Mouse (Mus musculus) liver, adult (tissue): ENCODE measurements around the gene Krt82.
"Not testable (repeated sequence)": the region's sequence is repeated elsewhere in the genome, so short reads cannot be mapped to it uniquely, and the experiment has no call there.

ENCODE experiments used
- GATA4 ChIP-seq: IDR thresholded peaks from 2 replicates; pipeline ENCODE4 v1.6.1; 2014; ENCODE audit warnings: mild to moderate bottlenecking, low read length; ENCODE audit not compliant: insufficient replicate concordance

Krt82 gene

GRCm38 (mm10) chr15:101537864-101538579 is 12.4 kb downstream of the Krt82 start:
- TF ChIP-seq GATA4 = no peak

GRCm38 (mm10) chr15:101536054-101536850 is 14.2 kb downstream of the Krt82 start:
- no peak for TF ChIP-seq GATA4

GRCm38 (mm10) chr15:101532720-101533119 is 17.7 kb downstream of the Krt82 start, which contains the start of gene Krt84:
Gene Krt84 (minus strand): TSS chr15:101532820.
- TF ChIP-seq GATA4 = no peak

- no peak for TF ChIP-seq GATA4
These were observed 27.8 kb downstream of the Krt82 start for GRCm38 (mm10) chr15:101522556-101523232.

GRCm38 (mm10) chr15:101519792-101520191 is 30.7 kb downstream of the Krt82 start:
- no peak for TF ChIP-seq GATA4

GRCm38 (mm10) chr15:101517161-101517560 is 33.3 kb downstream of the Krt82 start, which contains the start of gene Gm49425:
Gene Gm49425 (minus strand): TSS chr15:101517261.
- not testable (repeated sequence) for TF ChIP-seq GATA4

GRCm38 (mm10) chr15:101508247-101508646 is 42.2 kb downstream of the Krt82 start:
- TF ChIP-seq GATA4 = no peak

GRCm38 (mm10) chr15:101506896-101507758 is 43.3 kb downstream of the Krt82 start:
- no peak for TF ChIP-seq GATA4

- TF ChIP-seq GATA4 = no peak
These were observed 53.3 kb downstream of the Krt82 start for GRCm38 (mm10) chr15:101497181-101497580.

- TF ChIP-seq GATA4 = no peak
These were observed 55.2 kb downstream of the Krt82 start for GRCm38 (mm10) chr15:101495266-101495665.

GRCm38 (mm10) chr15:101494203-101494602 is 56.3 kb downstream of the Krt82 start:
- TF ChIP-seq GATA4 = no peak

GRCm38 (mm10) chr15:101493713-101494112 is 56.8 kb downstream of the Krt82 start:
- no peak for TF ChIP-seq GATA4

GRCm38 (mm10) chr15:101492718-101493117 is 57.7 kb downstream of the Krt82 start:
- TF ChIP-seq GATA4 = no peak

- TF ChIP-seq GATA4 = no peak
These were observed 59.0 kb downstream of the Krt82 start, which contains the start of gene Krt83 for GRCm38 (mm10) chr15:101491431-101491830. Gene Krt83 (minus strand): TSS chr15:101491512.
